Mouse (Mus musculus) macrophage (primary cell): ENCODE data around the gene Olfr1286. TPM values are rescaled to one million over a fixed set of nuclear protein-coding genes. Genes with fewer than 3 reads are reported as not detected.

ENCODE experiments used
- H3K27ac ChIP-seq: fragments of 350-480 bp; formaldehyde crosslinking; 2 replicates; pipeline ENCODE4 v1.9.0; 2021
- H3K36me3 ChIP-seq: fragments of 350-480 bp; formaldehyde crosslinking; 2 replicates; pipeline ENCODE4 v1.9.0; 2021; ENCODE audit errors: inconsistent target
- H3K4me3 ChIP-seq: fragments of 350-480 bp; formaldehyde crosslinking; 2 replicates; pipeline ENCODE4 v1.9.0; 2021; ENCODE audit errors: inconsistent target
- H3K79me2 ChIP-seq: fragments of 350-480 bp; formaldehyde crosslinking; 2 replicates; pipeline ENCODE4 v1.9.0; 2021; ENCODE audit errors: inconsistent target
- WGBS: methylation state at CpG from one replicate; pipeline ENCODE4 v1.1.7; 2026; ENCODE audit warnings: inconsistent platforms; ENCODE audit not compliant: missing documents; 5-methylcytosine and 5-hydroxymethylcytosine counted together
- polyA plus RNA-seq: library from polyadenylated mRNA; stranded (reverse); fragments of 250-400 nt; gene quantifications from 3 replicates; pipeline ENCODE4 v1.2.4, GENCODE M21; 2018; ENCODE audit warnings: inconsistent platforms
- total RNA-seq, 78 experiments: library from RNA; depleted of rRNA; stranded (reverse); fragments of 250-400 nt; gene quantifications; 1 replicate in 9 of 78; 2 replicates in 24 of 78; 3 replicates in 43 of 78; 4 replicates in 2 of 78; pipeline ENCODE4 v1.2.4; 2018; ENCODE audit warnings: inconsistent platforms in 56 of 78

Olfr1286 gene
- not detected for total RNA-seq (2018; cell fraction: chromatin; rRNA removed)
- total RNA-seq (2018; cell fraction: cytosol; rRNA removed) = not detected
- not detected for total RNA-seq (2018; cell fraction: nucleus; rRNA removed)
- not detected in 3 replicates for polyA plus RNA-seq

- WGBS = 78% methylated on average over 1 of the region's 1 CpGs
Measured at GRCm38 (mm10) chr2:111422931-111423330, at the start of gene Olfr1286. Gene Olfr1286 (minus strand): TSS chr2:111423115.

GRCm38 (mm10) chr2:111448842-111449241, 25.9 kb upstream of the Olfr1286 start, which contains the start of gene Olfr1287:
Gene Olfr1287 (plus strand): TSS chr2:111449142.
- 90% methylated on average over 1 of the region's 1 CpGs for WGBS
- Histone ChIP-seq H3K27ac (no peak within 1 kb of the TSS), H3K4me3 (no peak within 1 kb of the TSS), H3K79me2 (no peaks in the 10 kb centered on the region), H3K36me3 (no peaks in the 10 kb centered on the region)

More at GRCm38 (mm10) chr2:111422931-111423330, at the start of gene Olfr1286:
- Histone ChIP-seq H3K36me3 (no peaks in the 10 kb centered on the region), H3K27ac (no peak within 1 kb of the TSS), H3K79me2 (no peaks in the 10 kb centered on the region), H3K4me3 (no peak within 1 kb of the TSS)

GRCm38 (mm10) chr2:111375222-111375621, 47.7 kb downstream of the Olfr1286 start, which contains the start of gene Olfr1284:
Gene Olfr1284 (plus strand): TSS chr2:111375522.
- Histone ChIP-seq H3K79me2 (no peaks in the 10 kb centered on the region), H3K27ac (no peak within 1 kb of the TSS), H3K36me3 (no peaks in the 10 kb centered on the region), H3K4me3 (no peak within 1 kb of the TSS)
- 100% methylated on average over 1 of the region's 1 CpGs for WGBS

Other genes with a start within 250 kb of the Olfr1286 start
- gene 4930430A15Rik, start 193.5 kb downstream of the Olfr1286 start, polyA plus RNA-seq = not detected in 3 replicates
- not detected in 3 replicates for gene Olfr1275, start 187.8 kb downstream of the Olfr1286 start, polyA plus RNA-seq
- gene Olfr1276, start 168.6 kb downstream of the Olfr1286 start, polyA plus RNA-seq = not detected in 3 replicates
- not detected in 3 replicates for gene Olfr1277, start 149.0 kb downstream of the Olfr1286 start, polyA plus RNA-seq
- gene Olfr1278, start 133.0 kb downstream of the Olfr1286 start, polyA plus RNA-seq = not detected in 3 replicates
- gene Olfr1279, start 122.5 kb downstream of the Olfr1286 start, polyA plus RNA-seq = not detected in 3 replicates
- not detected in 3 replicates for gene Olfr1280, start 109.1 kb downstream of the Olfr1286 start, polyA plus RNA-seq
- gene Olfr1281, start 96.6 kb downstream of the Olfr1286 start, polyA plus RNA-seq = not detected in 3 replicates
- gene Olfr1282, start 87.0 kb downstream of the Olfr1286 start, polyA plus RNA-seq = not detected in 3 replicates
- not detected in 3 replicates for gene Olfr1283, start 56.3 kb downstream of the Olfr1286 start, polyA plus RNA-seq
- gene Olfr1284, start 47.6 kb downstream of the Olfr1286 start, polyA plus RNA-seq = not detected in 3 replicates
- not detected in 3 replicates for gene Olfr1287, start 26.0 kb upstream of the Olfr1286 start, polyA plus RNA-seq
- gene Olfr1288, start 51.0 kb upstream of the Olfr1286 start, polyA plus RNA-seq = not detected in 3 replicates
- not detected in 3 replicates for gene Olfr1289, start 57.7 kb upstream of the Olfr1286 start, polyA plus RNA-seq
- gene Olfr1290, start 70.7 kb upstream of the Olfr1286 start, polyA plus RNA-seq = not detected in 3 replicates
- not detected in 3 replicates for gene Olfr1291-ps1, start 74.1 kb upstream of the Olfr1286 start, polyA plus RNA-seq
- not detected in 3 replicates for gene Olfr1293-ps, start 102.1 kb upstream of the Olfr1286 start, polyA plus RNA-seq
- gene Olfr1294, start 117.2 kb upstream of the Olfr1286 start, polyA plus RNA-seq = not detected in 3 replicates
- gene Olfr1295, start 146.6 kb upstream of the Olfr1286 start, polyA plus RNA-seq = not detected in 3 replicates
- gene Olfr1297, start 203.4 kb upstream of the Olfr1286 start, polyA plus RNA-seq = not detected in 3 replicates
- not detected in 3 replicates for gene Olfr1298, start 226.1 kb upstream of the Olfr1286 start, polyA plus RNA-seq
- gene Olfr1299, start 238.3 kb upstream of the Olfr1286 start, polyA plus RNA-seq = not detected in 3 replicates